Mouse (Mus musculus) kidney, embryonic 16.5 days (tissue): ENCODE data around the gene Lrrc58. TPM values are rescaled to one million over a fixed set of nuclear protein-coding genes. Genes with fewer than 3 reads are reported as not detected.
A peak's percentile ranks its signal among the peaks of the same experiment; 100 is the strongest.

ENCODE experiments used
- ATAC-seq: fragments of 200-750 bp; cut with Nextera tagmentation; 2 replicates; pipeline ENCODE4 v1.8.0; 2017; ENCODE audit warnings: moderate TSS enrichment; ENCODE audit not compliant: low FRiP score, low TSS enrichment
- H3K27ac ChIP-seq: fragments of 300-500 bp; sonication (generic); 2 replicates; pipeline ENCODE4 v1.5.1; 2014; ENCODE audit warnings: low read length
- H3K27me3 ChIP-seq: fragments of 300-500 bp; sonication (generic); 2 replicates; pipeline ENCODE4 v1.6.1; 2014; ENCODE audit warnings: low read length, control low read depth, mixed read lengths; ENCODE audit not compliant: insufficient read depth
- H3K36me3 ChIP-seq: fragments of 300-500 bp; sonication (generic); 2 replicates; pipeline ENCODE4 v1.6.1; 2014; ENCODE audit warnings: low read length, control low read depth, mixed read lengths; ENCODE audit not compliant: insufficient read depth
- H3K4me1 ChIP-seq: fragments of 300-500 bp; sonication (generic); 2 replicates; pipeline ENCODE4 v1.6.1; 2014; ENCODE audit warnings: low read length, control low read depth, mixed read lengths; ENCODE audit not compliant: insufficient read depth
- H3K4me2 ChIP-seq: fragments of 300-500 bp; sonication (generic); replicated peaks from 2 replicates; pipeline ENCODE4 v1.6.1; 2014; ENCODE audit warnings: low read depth, low read length
- H3K4me3 ChIP-seq: fragments of 300-500 bp; sonication (generic); 2 replicates; pipeline ENCODE4 v1.5.1; 2014; ENCODE audit warnings: mild to moderate bottlenecking, low read length
- H3K9ac ChIP-seq: fragments of 300-500 bp; sonication (generic); replicated peaks from 2 replicates; pipeline ENCODE4 v1.6.1; 2014; ENCODE audit warnings: low read length
- H3K9me3 ChIP-seq: fragments of 300-500 bp; sonication (generic); 2 replicates; pipeline ENCODE4 v1.6.1; 2016; ENCODE audit warnings: low read length, control low read depth
- WGBS: fragments of 180-500 bp; shearing (Covaris S2); extraction: QIAGEN DNeasy Blood & Tissue Kit; methylation state at CpG from one replicate; pipeline ENCODE4 v1.1.7; 2014; 5-methylcytosine and 5-hydroxymethylcytosine counted together
- polyA plus RNA-seq: library from polyadenylated mRNA; unstranded; fragments of >200 nt; fragmentation: Nextera tagmentation; extraction: Ambion mirVana; gene quantifications from 2 replicates; pipeline ENCODE4 v1.2.1, GENCODE M21; 2015

Lrrc58 gene
- polyA plus RNA-seq, 1 experiment from 2014 or later = 54.3 TPM

- Histone ChIP-seq H3K27me3 (no peaks in the 10 kb centered on the region), H3K4me1 (no peaks in the 10 kb centered on the region), H3K4me2 (no peak overlapping the region), H3K9ac (no peak overlapping the region), H3K4me3 (no peak overlapping the region), H3K9me3 (no peaks in the 10 kb centered on the region; the same call in 1 of the 2 replicates), H3K36me3 (no peaks in the 10 kb centered on the region), H3K27ac (no peak overlapping the region)
- WGBS = 74% methylated on average over 3 of the region's 3 CpGs
- ATAC-seq = no peak
Measured at GRCm38 (mm10) chr16:37863876-37864275, 4.3 kb upstream of the Lrrc58 start.

DNA sequence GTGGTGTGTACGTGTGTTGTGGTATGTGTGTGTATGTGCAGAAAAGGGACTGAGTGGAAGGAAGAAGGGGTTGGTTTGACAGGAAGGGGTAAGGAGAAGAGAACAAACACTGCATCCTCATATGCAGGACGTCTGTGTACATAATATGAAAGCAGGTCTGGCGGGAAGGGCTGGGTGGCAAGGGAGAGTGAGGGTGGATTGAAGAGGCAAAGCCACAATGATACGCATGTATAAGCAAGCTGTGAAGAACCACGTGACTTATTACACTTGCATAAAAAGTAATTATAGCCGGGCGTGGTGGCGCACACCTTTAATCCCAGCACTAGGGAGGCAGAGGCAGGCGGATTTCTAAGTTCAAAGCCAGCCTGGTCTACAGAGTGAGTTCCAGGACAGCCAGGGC is 2.3 kb upstream of the Lrrc58 start:
- no peaks in the 10 kb centered on the region; the same call in 1 of the 2 replicates for H3K9me3 ChIP-seq
- H3K4me1 ChIP-seq = peaks cover 12% of the 10 kb centered on the region
- no peak overlapping the region for H3K27ac ChIP-seq
- ATAC-seq = no peak
- H3K36me3 ChIP-seq = no peaks in the 10 kb centered on the region
- H3K4me3 ChIP-seq = no peak overlapping the region
- H3K4me2 ChIP-seq = no peak overlapping the region
- no peak overlapping the region for H3K9ac ChIP-seq
- WGBS = 82% methylated on average over 9 of the region's 9 CpGs
- no peaks in the 10 kb centered on the region for H3K27me3 ChIP-seq

GRCm38 (mm10) chr16:37868506-37869469 is 599 bp downstream of the Lrrc58 start:
- Histone ChIP-seq H3K4me1 (peaks cover 28% of the 10 kb centered on the region), H3K4me2 (peak overlapping the region; percentile 67), H3K9ac (peak overlapping the region; percentile 100), H3K27ac (peak overlapping the region; percentile 98), H3K27me3 (no peaks in the 10 kb centered on the region), H3K4me3 (peak overlapping the region; percentile 98), H3K9me3 (no peaks in the 10 kb centered on the region), H3K36me3 (no peaks in the 10 kb centered on the region)
- under 1% methylated on average over 66 of the region's 87 CpGs for WGBS
- ATAC-seq = peak; percentile 74

GRCm38 (mm10) chr16:37869470-37870231 is 1.5 kb downstream of the Lrrc58 start:
- ATAC-seq = no peak
- H3K27ac ChIP-seq = peak overlapping the region; percentile 98
- no peaks in the 10 kb centered on the region for H3K27me3 ChIP-seq
- H3K4me2 ChIP-seq = peak overlapping the region; percentile 67
- 11% methylated on average over 4 of the region's 4 CpGs for WGBS
- H3K9ac ChIP-seq = peak overlapping the region; percentile 100
- no peaks in the 10 kb centered on the region for H3K36me3 ChIP-seq
- H3K4me3 ChIP-seq = peak overlapping the region; percentile 98
- H3K9me3 ChIP-seq = no peaks in the 10 kb centered on the region
- peaks cover 29% of the 10 kb centered on the region for H3K4me1 ChIP-seq

- WGBS = 59% methylated on average over 4 of the region's 4 CpGs
- peak overlapping the region; percentile 52; the same call in 1 of the 2 replicates for H3K27ac ChIP-seq
- no peaks in the 10 kb centered on the region for H3K9me3 ChIP-seq
- 0 out of 2 replicates have a peak overlapping the region, but pooled peaks have one; percentile 67 for H3K4me2 ChIP-seq
- no peak overlapping the region for H3K9ac ChIP-seq
- H3K27me3 ChIP-seq = no peaks in the 10 kb centered on the region
- no peak overlapping the region for H3K4me3 ChIP-seq
- no peaks in the 10 kb centered on the region for H3K36me3 ChIP-seq
- ATAC-seq = no peak
- H3K4me1 ChIP-seq = peaks cover 31% of the 10 kb centered on the region
Measured at GRCm38 (mm10) chr16:37871112-37871715, 3.0 kb downstream of the Lrrc58 start.

- WGBS = 83% methylated on average over 4 of the region's 4 CpGs
- H3K27ac ChIP-seq = no peak overlapping the region
- ATAC-seq = no peak
Measured at GRCm38 (mm10) chr16:37874501-37875235, 6.5 kb downstream of the Lrrc58 start.

GRCm38 (mm10) chr16:37877406-37877805 is 9.2 kb downstream of the Lrrc58 start:
- H3K4me3 ChIP-seq = no peak overlapping the region
- 97% methylated on average over 3 of the region's 3 CpGs for WGBS
- no peaks in the 10 kb centered on the region for H3K27me3 ChIP-seq
- H3K27ac ChIP-seq = no peak overlapping the region
- H3K4me1 ChIP-seq = peaks cover 5% of the 10 kb centered on the region; the same call in 1 of the 2 replicates
- H3K4me2 ChIP-seq = no peak overlapping the region
- H3K9me3 ChIP-seq = no peaks in the 10 kb centered on the region
- H3K9ac ChIP-seq = no peak overlapping the region
- ATAC-seq = no peak
- H3K36me3 ChIP-seq = peaks cover 29% of the 10 kb centered on the region

More at GRCm38 (mm10) chr16:37874501-37875235, 6.5 kb downstream of the Lrrc58 start:
- Histone ChIP-seq H3K36me3 (peaks cover 11% of the 10 kb centered on the region), H3K9me3 (no peaks in the 10 kb centered on the region), H3K9ac (no peak overlapping the region), H3K27me3 (no peaks in the 10 kb centered on the region), H3K4me3 (no peak overlapping the region), H3K4me1 (peaks cover 30% of the 10 kb centered on the region), H3K4me2 (no peak overlapping the region)

DNA sequence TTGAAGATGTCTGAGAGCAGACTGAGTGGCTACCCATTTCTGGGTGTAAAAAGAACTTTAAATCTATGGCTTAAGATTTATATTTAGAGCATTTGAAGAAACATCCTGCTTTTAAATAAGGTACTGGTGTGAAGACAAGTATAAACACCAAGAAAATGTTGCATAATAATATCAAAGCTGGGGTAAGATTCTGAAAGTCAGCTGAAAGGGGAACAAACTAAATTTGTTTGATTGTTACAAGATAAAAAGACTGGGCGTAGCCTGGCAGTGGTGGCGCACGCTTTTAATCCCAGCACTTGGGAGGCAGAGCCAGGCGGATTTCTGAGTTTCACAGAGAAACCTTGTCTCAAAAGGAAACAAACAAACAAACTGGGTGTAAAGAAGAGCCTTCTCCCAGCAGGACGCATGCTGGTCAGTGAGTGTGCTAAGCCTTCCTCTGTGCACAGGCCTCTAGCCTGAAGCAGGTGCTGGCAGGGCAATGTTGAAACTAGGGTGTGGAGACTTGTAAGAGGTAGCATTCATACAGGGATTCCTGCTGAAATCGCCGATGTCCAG is 10.8 kb downstream of the Lrrc58 start:
- Histone ChIP-seq H3K4me3 (no peak overlapping the region), H3K4me2 (no peak overlapping the region), H3K27me3 (no peaks in the 10 kb centered on the region), H3K9ac (no peak overlapping the region), H3K27ac (no peak overlapping the region), H3K4me1 (peaks cover 3% of the 10 kb centered on the region; the same call in 1 of the 2 replicates), H3K36me3 (peaks cover 43% of the 10 kb centered on the region), H3K9me3 (no peaks in the 10 kb centered on the region)
- no peak for ATAC-seq
- 92% methylated on average over 7 of the region's 7 CpGs for WGBS
